Mouse (Mus musculus) central nervous system, embryonic 11.5 days (tissue): ENCODE data around the gene Gpr149. TPM values are rescaled to one million over a fixed set of nuclear protein-coding genes. Genes with fewer than 3 reads are reported as not detected.

Source experiments
- polyA plus RNA-seq: library from polyadenylated mRNA; depleted of rRNA; stranded (reverse); fragments of >200 nt; gene quantifications from 2 replicates; pipeline ENCODE4 v1.2.3, GENCODE M21; 2012; rRNA removed

The Gpr149 gene
- polyA plus RNA-seq, result 0.10 and 0.11 TPM in 2 replicates

DNA sequence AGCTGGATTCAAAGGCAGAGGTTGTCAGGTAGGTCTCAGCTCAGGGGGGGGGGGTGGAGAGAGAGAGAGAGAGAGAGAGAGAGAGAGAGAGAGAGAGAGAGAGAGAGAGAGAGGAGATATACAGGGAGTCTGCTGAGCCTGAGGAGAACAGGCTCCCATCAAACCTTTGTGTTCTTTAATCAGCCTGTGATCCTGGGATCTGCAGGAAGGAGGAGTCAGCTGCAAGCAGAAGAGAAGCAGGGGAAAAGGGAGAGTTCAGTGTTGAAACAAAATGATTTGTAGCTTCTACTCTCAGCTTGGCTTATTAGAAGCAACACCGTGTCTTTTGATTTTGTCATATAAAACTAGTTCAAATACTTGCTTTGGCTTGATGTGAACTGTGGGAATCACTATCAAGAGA lies at the start of gene Gpr149:
Gpr149 (minus strand) TSS at position 168 of the 400 bp plus-strand sequence.

DNA sequence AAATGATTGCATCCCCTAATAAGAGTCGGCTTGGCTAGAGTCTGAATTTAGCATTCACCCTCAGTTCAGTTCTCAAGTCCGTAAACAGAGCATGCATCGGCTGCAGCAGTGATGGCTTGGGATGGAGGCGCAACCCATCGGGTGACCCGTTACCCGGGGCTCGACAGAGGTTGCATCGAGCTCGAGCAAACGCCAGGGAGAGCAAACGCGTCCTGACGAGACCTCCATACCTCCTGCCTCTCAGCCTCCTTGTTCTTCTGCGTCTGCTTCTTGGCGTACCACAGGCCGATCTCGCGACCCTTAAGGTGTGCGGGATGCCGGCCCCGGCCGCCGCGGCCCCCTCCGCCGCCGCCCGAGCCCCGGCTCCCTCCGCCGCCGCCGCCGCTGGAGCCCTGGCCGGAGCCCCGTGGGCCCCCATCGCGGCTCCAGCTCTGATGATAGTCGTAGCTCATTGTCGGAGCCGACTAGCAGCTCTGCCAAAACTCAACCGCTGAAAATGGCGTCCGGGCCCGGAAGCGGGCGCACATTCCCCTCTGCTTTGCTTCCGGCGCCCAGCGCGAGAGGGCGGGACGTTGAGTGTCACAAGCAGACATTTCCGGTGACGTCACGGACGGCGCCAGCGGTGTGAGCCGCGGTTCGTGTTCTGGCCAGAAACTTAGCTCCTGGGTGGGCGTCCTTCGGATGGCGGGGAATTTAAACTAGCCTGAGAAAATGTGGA lies 98.3 kb downstream of the Gpr149 start, which contains the start of gene Dhx36:
Dhx36 (minus strand) TSS at position 517 of the 718 bp plus-strand sequence.

Other genes starting within 250 kb of the Gpr149 start
- gene Dhx36, start 98.1 kb downstream of the Gpr149 start, polyA plus RNA-seq, result 43.5 and 59.1 TPM in 2 replicates